Mouse (Mus musculus) heart, embryonic 13.5 days (tissue): ENCODE results near the gene Ubxn6. TPM values are rescaled to one million over a fixed set of nuclear protein-coding genes. Genes with fewer than 3 reads are reported as not detected.
"Not testable (repeated sequence)": the region's sequence is repeated elsewhere in the genome, so short reads cannot be mapped to it uniquely, and the experiment has no call there.

ENCODE experiments used
- ATAC-seq: fragments of 200-750 bp; cut with Nextera tagmentation; 2 replicates; pipeline ENCODE4 v1.8.0; 2017; ENCODE audit warnings: moderate TSS enrichment; ENCODE audit not compliant: insufficient number of reproducible peaks, low FRiP score, low TSS enrichment; ENCODE audit errors: extremely low read depth
- H3K27ac ChIP-seq: fragments of 300-500 bp; sonication (generic); replicated peaks from 2 replicates; pipeline ENCODE4 v1.5.1; 2015; ENCODE audit warnings: moderate library complexity, mild to moderate bottlenecking, inconsistent platforms
- H3K27me3 ChIP-seq: fragments of 300-500 bp; sonication (generic); replicated peaks from 2 replicates; pipeline ENCODE4 v1.6.1; 2015; ENCODE audit warnings: mild to moderate bottlenecking, inconsistent platforms
- H3K36me3 ChIP-seq: fragments of 300-500 bp; sonication (generic); 2 replicates; pipeline ENCODE4 v1.6.1; 2015; ENCODE audit warnings: mild to moderate bottlenecking, inconsistent platforms
- H3K4me1 ChIP-seq: fragments of 300-500 bp; sonication (generic); 2 replicates; pipeline ENCODE4 v1.6.1; 2015; ENCODE audit warnings: inconsistent platforms
- H3K4me2 ChIP-seq: fragments of 300-500 bp; sonication (generic); 2 replicates; pipeline ENCODE4 v1.6.1; 2015; ENCODE audit warnings: inconsistent platforms, mild to moderate bottlenecking, moderate library complexity
- H3K4me3 ChIP-seq: fragments of 300-500 bp; sonication (generic); 2 replicates; pipeline ENCODE4 v1.5.1; 2015; ENCODE audit warnings: moderate library complexity, mild to moderate bottlenecking, inconsistent platforms
- H3K9ac ChIP-seq: fragments of 300-500 bp; sonication (generic); 2 replicates; pipeline ENCODE4 v1.6.1; 2015; ENCODE audit warnings: inconsistent platforms, mild to moderate bottlenecking, moderate library complexity
- H3K9me3 ChIP-seq: fragments of 300-500 bp; sonication (generic); 2 replicates; pipeline ENCODE4 v1.6.1; 2016; ENCODE audit warnings: inconsistent platforms
- WGBS: fragments of 180-500 bp; shearing (Covaris S2); methylation state at CpG from one replicate; pipeline ENCODE4 v1.1.7; 2015; ENCODE audit warnings: mixed read lengths; 5-methylcytosine and 5-hydroxymethylcytosine counted together
- polyA plus RNA-seq: library from polyadenylated mRNA; unstranded; fragments of >200 nt; fragmentation: Nextera tagmentation; extraction: Ambion mirVana; gene quantifications from 2 replicates; pipeline ENCODE4 v1.2.1, GENCODE M21; 2015

Gene Ubxn6
- polyA plus RNA-seq, 1 experiment from 2014 or later = 37.8 TPM

DNA sequence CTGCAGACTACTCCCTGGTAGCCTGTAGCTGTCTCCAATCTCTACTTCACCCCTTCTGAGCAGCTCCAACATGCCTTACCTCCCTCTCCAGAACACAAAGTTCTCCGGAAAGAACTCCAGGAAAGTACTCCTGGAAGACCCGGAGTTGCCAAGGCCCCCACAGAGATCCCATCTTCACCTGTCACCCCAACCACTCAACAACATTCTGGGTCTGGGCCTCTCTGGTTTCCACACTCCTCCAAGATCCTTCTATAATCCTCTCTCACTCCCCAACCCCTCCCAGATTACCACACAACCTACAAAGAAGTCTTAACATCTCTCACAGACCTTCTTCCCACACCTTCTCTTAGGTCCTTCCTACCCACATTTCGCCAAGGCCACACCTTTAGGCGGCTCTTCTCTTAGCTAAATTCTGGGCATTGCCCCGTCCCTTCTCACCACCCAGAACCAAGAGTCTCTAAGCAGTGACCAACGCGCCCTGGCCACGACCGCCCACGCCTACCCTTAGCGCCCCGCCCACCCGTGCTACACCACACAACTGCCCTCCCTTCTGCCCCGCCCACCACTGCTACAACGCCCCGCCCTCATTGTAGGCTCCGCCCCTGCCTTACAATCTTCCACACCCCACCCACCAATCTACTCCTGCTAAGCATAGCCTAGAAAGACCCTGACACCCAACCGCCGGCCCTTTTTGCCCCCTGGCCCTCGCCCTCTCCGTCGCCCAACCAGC is 566 bp downstream of the Ubxn6 start:
- H3K4me1 ChIP-seq = peaks cover 24% of the 10 kb centered on the region
- H3K4me2 ChIP-seq = peak overlapping the region; percentile 79
- H3K4me3 ChIP-seq = peak overlapping the region; percentile 73
- H3K9me3 ChIP-seq = no peaks in the 10 kb centered on the region
- no peaks in the 10 kb centered on the region for H3K27me3 ChIP-seq
- peak overlapping the region; percentile 92 for H3K9ac ChIP-seq
- WGBS = 6% methylated on average over 22 of the region's 22 CpGs
- ATAC-seq = peak; percentile 48
- peaks cover 43% of the 10 kb centered on the region for H3K36me3 ChIP-seq
- H3K27ac ChIP-seq = peak overlapping the region; percentile 97

DNA sequence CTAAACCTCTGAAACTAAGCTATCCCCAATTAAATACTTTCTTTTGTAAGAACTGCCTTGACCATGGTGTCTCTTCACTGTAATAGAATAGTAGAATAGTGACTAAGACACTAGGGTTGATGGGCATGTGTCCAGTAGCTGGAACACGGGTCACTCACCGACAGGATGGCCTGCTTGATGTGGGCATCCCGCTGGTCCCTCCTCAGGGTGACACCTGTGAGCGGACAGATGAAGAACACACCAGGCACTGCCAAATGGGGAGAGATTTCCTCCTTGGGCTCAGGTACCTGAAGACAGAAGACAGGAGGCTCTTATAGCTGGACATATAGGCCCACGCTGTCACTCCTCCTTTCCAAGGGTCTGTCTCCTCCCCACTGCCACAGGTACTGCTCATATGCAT is 2.6 kb downstream of the Ubxn6 start:
- H3K27ac ChIP-seq = no peak overlapping the region
- no peak overlapping the region for H3K9ac ChIP-seq
- peaks cover 63% of the 10 kb centered on the region for H3K36me3 ChIP-seq
- ATAC-seq = no peak
- peaks cover 21% of the 10 kb centered on the region for H3K4me1 ChIP-seq
- 87% methylated on average over 5 of the region's 5 CpGs for WGBS
- H3K27me3 ChIP-seq = no peaks in the 10 kb centered on the region
- no peaks in the 10 kb centered on the region for H3K9me3 ChIP-seq
- no peak overlapping the region for H3K4me2 ChIP-seq
- H3K4me3 ChIP-seq = no peak overlapping the region

- Histone ChIP-seq H3K9ac (no peak overlapping the region), H3K4me3 (no peak overlapping the region), H3K4me2 (no peak overlapping the region), H3K27me3 (no peaks in the 10 kb centered on the region), H3K27ac (no peak overlapping the region), H3K9me3 (no peaks in the 10 kb centered on the region), H3K36me3 (peaks cover 75% of the 10 kb centered on the region), H3K4me1 (peaks cover 21% of the 10 kb centered on the region)
- no peak for ATAC-seq
Measured at GRCm38 (mm10) chr17:56071126-56071525, 3.7 kb downstream of the Ubxn6 start.

GRCm38 (mm10) chr17:56069066-56069465 is 5.8 kb downstream of the Ubxn6 start:
- ATAC-seq = no peak
- Histone ChIP-seq H3K4me3 (no peak overlapping the region), H3K4me1 (peaks cover 11% of the 10 kb centered on the region), H3K4me2 (no peak overlapping the region), H3K27ac (no peak overlapping the region), H3K9me3 (no peaks in the 10 kb centered on the region), H3K9ac (no peak overlapping the region), H3K27me3 (no peaks in the 10 kb centered on the region), H3K36me3 (peaks cover 95% of the 10 kb centered on the region)
- 94% methylated on average over 14 of the region's 14 CpGs for WGBS

GRCm38 (mm10) chr17:56066451-56066850 is 8.4 kb downstream of the Ubxn6 start:
- Histone ChIP-seq H3K27me3 (no peaks in the 10 kb centered on the region), H3K9ac (no peak overlapping the region), H3K27ac (no peak overlapping the region), H3K4me2 (no peak overlapping the region), H3K36me3 (peaks cover 100% of the 10 kb centered on the region), H3K4me1 (no peaks in the 10 kb centered on the region), H3K9me3 (no peaks in the 10 kb centered on the region), H3K4me3 (no peak overlapping the region)
- no peak for ATAC-seq

DNA sequence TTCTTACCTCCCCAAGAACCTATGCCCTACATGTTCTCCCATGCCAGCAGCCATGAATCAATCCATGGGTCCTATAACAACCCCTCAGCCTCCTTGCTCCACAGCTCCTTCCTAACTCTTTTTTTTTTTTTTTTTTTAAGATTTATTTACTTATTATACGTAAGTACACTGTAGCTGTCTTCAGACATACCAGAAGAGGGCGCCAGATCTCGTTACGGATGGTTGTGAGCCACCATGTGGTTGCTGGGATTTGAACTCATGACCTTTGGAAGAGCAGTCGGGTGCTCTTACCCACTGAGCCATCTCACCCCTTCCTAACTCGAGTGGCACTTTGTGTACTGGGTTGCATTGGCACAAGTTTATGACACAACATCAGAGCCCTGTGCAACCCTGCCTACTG is 9.1 kb downstream of the Ubxn6 start:
- H3K4me3 ChIP-seq, H3K9me3 ChIP-seq, H3K27ac ChIP-seq, H3K27me3 ChIP-seq, H3K4me1 ChIP-seq, H3K9ac ChIP-seq, H3K4me2 ChIP-seq, ATAC-seq: not testable (repeated sequence)
- 84% methylated on average over 6 of the region's 6 CpGs for WGBS
- peaks cover 100% of the 10 kb centered on the region for H3K36me3 ChIP-seq

DNA sequence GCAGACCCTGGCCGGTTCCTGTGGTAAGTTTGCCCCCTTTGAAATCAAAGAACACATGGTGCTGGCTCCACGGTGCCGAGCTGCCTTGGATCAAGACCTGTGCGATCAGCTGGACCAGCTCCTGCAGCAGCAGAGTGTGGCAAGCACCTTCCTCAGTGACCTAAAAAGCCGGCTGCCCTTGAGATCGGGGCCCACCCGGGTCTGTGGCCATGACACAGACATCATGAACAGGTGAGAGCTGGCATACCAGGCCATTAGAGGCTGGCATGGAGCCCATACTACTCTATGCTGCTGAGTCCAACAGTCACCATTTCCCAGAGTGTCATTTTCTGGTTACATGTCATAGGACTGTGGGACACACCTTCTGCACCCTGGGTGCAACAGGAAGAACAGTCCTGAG is 12.7 kb downstream of the Ubxn6 start:
- Histone ChIP-seq H3K9me3 (no peaks in the 10 kb centered on the region), H3K4me1 (no peaks in the 10 kb centered on the region), H3K4me3 (no peak overlapping the region), H3K9ac (no peak overlapping the region), H3K36me3 (peaks cover 100% of the 10 kb centered on the region), H3K27me3 (no peaks in the 10 kb centered on the region), H3K27ac (no peak overlapping the region), H3K4me2 (no peak overlapping the region)
- ATAC-seq = no peak
- WGBS = 86% methylated on average over 7 of the region's 7 CpGs

GRCm38 (mm10) chr17:56057381-56058120 is 17.3 kb downstream of the Ubxn6 start:
- no peak overlapping the region for H3K4me3 ChIP-seq
- no peaks in the 10 kb centered on the region for H3K9me3 ChIP-seq
- no peak overlapping the region for H3K4me2 ChIP-seq
- no peak overlapping the region for H3K27ac ChIP-seq
- WGBS = 79% methylated on average over 11 of the region's 11 CpGs
- H3K27me3 ChIP-seq = no peaks in the 10 kb centered on the region
- H3K36me3 ChIP-seq = peaks cover 85% of the 10 kb centered on the region
- no peak for ATAC-seq
- H3K9ac ChIP-seq = no peak overlapping the region
- 0 out of 2 replicates have a peak, but pooled peaks cover 7% of the 10 kb centered on the region for H3K4me1 ChIP-seq

- Histone ChIP-seq H3K9ac (no peak overlapping the region), H3K27ac (no peak overlapping the region), H3K4me3 (no peak overlapping the region), H3K36me3 (peaks cover 84% of the 10 kb centered on the region), H3K4me2 (no peak overlapping the region), H3K9me3 (no peaks in the 10 kb centered on the region), H3K27me3 (no peaks in the 10 kb centered on the region), H3K4me1 (0 out of 2 replicates have a peak, but pooled peaks cover 7% of the 10 kb centered on the region)
- WGBS = 50% methylated on average over 4 of the region's 4 CpGs
- no peak for ATAC-seq
Measured at GRCm38 (mm10) chr17:56055945-56056678, 18.7 kb downstream of the Ubxn6 start.

GRCm38 (mm10) chr17:56054938-56055337 is 19.9 kb downstream of the Ubxn6 start:
- Histone ChIP-seq H3K4me2 (no peak overlapping the region), H3K27ac (no peak overlapping the region), H3K9ac (no peak overlapping the region), H3K4me3 (no peak overlapping the region), H3K9me3 (no peaks in the 10 kb centered on the region), H3K36me3 (peaks cover 84% of the 10 kb centered on the region), H3K27me3 (no peaks in the 10 kb centered on the region), H3K4me1 (0 out of 2 replicates have a peak, but pooled peaks cover 7% of the 10 kb centered on the region)
- ATAC-seq = no peak

- Histone ChIP-seq H3K27ac (no peak overlapping the region), H3K4me1 (0 out of 2 replicates have a peak, but pooled peaks cover 7% of the 10 kb centered on the region), H3K4me3 (no peak overlapping the region), H3K9me3 (no peaks in the 10 kb centered on the region), H3K36me3 (peaks cover 84% of the 10 kb centered on the region), H3K9ac (no peak overlapping the region), H3K27me3 (no peaks in the 10 kb centered on the region), H3K4me2 (no peak overlapping the region)
- no peak for ATAC-seq
- WGBS = 90% methylated on average over 5 of the region's 5 CpGs
Measured at GRCm38 (mm10) chr17:56051369-56051768, 23.5 kb downstream of the Ubxn6 start.
